Mouse (Mus musculus) E14TG2a.4 (cell line): ENCODE results near the gene 3110040M04Rik.

Experiments used
- CTCF ChIP-seq: conservative IDR thresholded peaks from 2 replicates; pipeline ENCODE4 v1.5.1; 2014; ENCODE audit warnings: low read length
- POU5F1 ChIP-seq: IDR thresholded peaks from 2 replicates; pipeline ENCODE4 v1.6.1; 2014; ENCODE audit warnings: low read length, borderline replicate concordance

DNA sequence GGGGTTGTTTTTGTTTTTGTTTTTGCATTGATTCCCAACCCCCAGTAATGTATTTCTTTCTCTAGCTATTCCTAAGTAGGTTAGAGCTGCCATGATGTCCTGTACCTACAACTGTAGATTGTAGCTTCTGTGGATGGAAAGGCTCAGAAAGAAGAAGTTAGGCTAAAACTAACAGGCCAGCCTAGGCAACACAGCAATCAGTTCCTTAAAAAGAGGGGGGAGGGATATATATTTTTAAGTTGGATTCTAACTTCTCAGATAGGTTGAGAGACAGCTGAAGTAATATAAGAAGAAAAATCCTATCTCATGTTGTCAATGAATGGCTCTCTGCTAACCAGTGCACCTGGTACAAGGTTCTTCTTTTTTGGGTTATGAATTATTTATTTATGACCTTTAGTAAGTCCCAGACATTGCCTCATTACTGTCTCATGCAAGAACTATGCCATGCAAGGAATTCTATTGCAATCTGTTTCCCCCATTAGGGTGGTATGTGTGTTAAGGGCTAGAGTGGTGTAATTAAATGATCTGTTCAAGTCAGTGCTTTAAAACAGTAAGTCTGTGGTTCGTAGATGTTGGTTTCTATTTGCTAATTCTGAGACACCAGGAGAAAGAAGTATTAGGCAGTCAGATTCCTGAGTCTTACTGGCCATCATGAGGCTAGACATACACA, 24.5 kb downstream of the 3110040M04Rik start:
- TF ChIP-seq CTCF (no peak), POU5F1 (no peak)
